8 mouse cellular contexts compared by ENCODE assay signal in the genomic region with DNA sequence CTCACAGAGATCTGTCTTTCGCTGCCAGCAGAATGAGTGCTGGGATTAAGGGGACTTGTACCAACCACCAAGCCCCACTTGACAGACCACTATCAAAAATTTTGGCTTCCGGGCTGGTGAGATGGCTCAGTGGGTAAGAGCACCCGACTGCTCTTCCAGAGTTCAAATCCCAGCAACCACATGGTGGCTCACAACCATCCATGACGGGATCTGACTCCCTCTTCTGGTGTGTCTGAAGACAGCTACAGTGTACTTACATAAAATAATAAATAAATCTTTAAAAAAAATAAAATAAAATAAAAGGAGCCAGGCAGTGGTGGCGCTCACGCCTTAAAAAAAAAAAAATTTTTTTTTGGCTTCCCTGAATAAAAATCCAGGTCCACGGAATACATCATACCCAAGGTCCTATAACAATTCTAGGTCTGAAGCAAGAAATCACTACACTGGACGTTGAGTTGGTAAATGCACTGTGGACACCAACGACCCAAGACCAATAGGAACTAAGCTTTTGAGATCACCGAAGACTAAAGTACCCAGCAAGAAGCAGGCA. TPM values are rescaled to one million over a fixed set of nuclear protein-coding genes. Genes with fewer than 3 reads are reported as not detected.
DNase-seq lines count a peak whose midpoint lies in the region; ATAC-seq and TF ChIP-seq lines count a peak whose summit lies in the region.

No protein-coding gene starts in this region.

- H3K27me3 ChIP-seq in forebrain, embryonic 16.5 days (replicated peaks; ENCODE audit: control insufficient read depth, insufficient read depth, low read length): no peaks in the 10 kb centered on the region
- H3K27me3 ChIP-seq in liver, embryonic 14.5 days (ENCODE audit: control insufficient read depth, insufficient read depth, low read length): peaks cover 11% of the 10 kb centered on the region

- peak overlapping the region; percentile 94 for H3K4me2 ChIP-seq in forebrain, embryonic 16.5 days (ENCODE audit: low read length)
- peak overlapping the region; percentile 66 for H3K4me2 ChIP-seq in liver, embryonic 14.5 days (ENCODE audit: low read depth)

- peak; percentile 1; the same call in 1 of the 2 replicates for ATAC-seq in forebrain, embryonic 16.5 days
- no peak for ATAC-seq in liver, embryonic 14.5 days (ENCODE audit: insufficient read depth)

- 39% methylated on average over 10 of the region's 10 CpGs for WGBS in forebrain, embryonic 16.5 days
- WGBS in liver, embryonic 14.5 days (ENCODE audit: insufficient replicate concordance): 40% methylated on average over 10 of the region's 10 CpGs

- TF ChIP-seq CTCF in liver, embryonic 14.5 days (IDR thresholded peaks at IDR 0.05; ENCODE audit: low read depth): no peak

- DNase-seq in heart, adult 11 months: peak; percentile 74
- no peak for DNase-seq in heart, adult 9 months (ENCODE audit: low spot score in 2 of 2)
- DNase-seq in A20 (ENCODE audit: low read depth, low spot score): peak; percentile 41
- DNase-seq in liver, embryonic 14.5 days (ENCODE audit: low read depth in 3 of 3, low spot score in 3 of 3): no peak
- no peak for DNase-seq in right cerebral cortex, postnatal 14 days
- no peak for DNase-seq in adrenal gland, adult 18-20 months (ENCODE audit: low spot score in 2 of 2)
- no peak for DNase-seq in adrenal gland, postnatal 4 days (ENCODE audit: low spot score in 2 of 2)

- no peak overlapping the region; the same call in 1 of the 2 replicates for H3K27ac ChIP-seq in forebrain, embryonic 16.5 days (ENCODE audit: low read length)
- no peak overlapping the region for H3K27ac ChIP-seq in liver, embryonic 14.5 days

- peaks cover 6% of the 10 kb centered on the region; the same call in 1 of the 2 replicates for H3K4me1 ChIP-seq in forebrain, embryonic 16.5 days (replicated peaks; ENCODE audit: control insufficient read depth, insufficient read depth, low read length)
- H3K4me1 ChIP-seq in liver, embryonic 14.5 days (replicated peaks; ENCODE audit: control insufficient read depth in 2 of 2, insufficient read depth in 2 of 2, low read length in 1 of 2): 0 out of 4 replicates have a peak, but pooled peaks cover 0 to 2% of the 10 kb centered on the region in 2 experiments

- TF ChIP-seq EP300 in liver, embryonic 14.5 days (IDR thresholded peaks at IDR 0.05; ENCODE audit: low read depth): no peak

- H3K4me3 ChIP-seq in forebrain, embryonic 16.5 days (replicated peaks; ENCODE audit: low read length): peak overlapping the region; percentile 82
- H3K4me3 ChIP-seq in liver, embryonic 14.5 days (ENCODE audit: insufficient read depth in 1 of 2, low read depth in 2 of 2, low read length in 2 of 2): peak overlapping the region; percentile 20 to 56; a peak in 2 of 4 replicates

- no peaks in the 10 kb centered on the region for H3K9me3 ChIP-seq in forebrain, embryonic 16.5 days (ENCODE audit: control insufficient read depth, low read length)
- no peaks in the 10 kb centered on the region for H3K9me3 ChIP-seq in liver, embryonic 14.5 days (ENCODE audit: control insufficient read depth, low read length)

- H3K9ac ChIP-seq in forebrain, embryonic 16.5 days (replicated peaks; ENCODE audit: low read depth, low read length): no peak overlapping the region
- H3K9ac ChIP-seq in liver, embryonic 14.5 days (replicated peaks): no peak overlapping the region

- no peaks in the 10 kb centered on the region for H3K36me3 ChIP-seq in forebrain, embryonic 16.5 days (ENCODE audit: control insufficient read depth, insufficient read depth)
- H3K36me3 ChIP-seq in liver, embryonic 14.5 days (replicated peaks; ENCODE audit: control insufficient read depth, insufficient read depth, low read depth): no peaks in the 10 kb centered on the region

RNA-seq across cellular contexts. Expression of gene Zfp964, which starts 0.4 kb away (rescaled TPM):
- polyA plus RNA-seq in forebrain, embryonic 16.5 days (2015; fragmentation: Nextera tagmentation; extraction: Ambion mirVana): 1.9 and 2.6 TPM in 2 replicates
- polyA plus RNA-seq in liver, embryonic 14.5 days (2012; rRNA removed): 0.30 and 0.32 TPM in 2 replicates
- polyA plus RNA-seq in liver, embryonic 14.5 days (2014; fragmentation: Nextera tagmentation; extraction: Ambion mirVana): 0.15 and 0.35 TPM in 2 replicates
- 1 to 10 TPM; 2.7 to 3.0 TPM for total RNA-seq in adrenal gland, adult 18-20 months (2021)
- total RNA-seq in adrenal gland, postnatal 4 days (2021): 1 to 10 TPM; 4.5 to 4.9 TPM

RNA-seq across cellular contexts. Expression of gene Zfp868, which starts 28.5 kb away (rescaled TPM):
- 44.4 and 49.1 TPM in 2 replicates for polyA plus RNA-seq in forebrain, embryonic 16.5 days (2015; fragmentation: Nextera tagmentation; extraction: Ambion mirVana)
- polyA plus RNA-seq in liver, embryonic 14.5 days (2012; rRNA removed): 3.4 and 4.1 TPM in 2 replicates
- polyA plus RNA-seq in liver, embryonic 14.5 days (2014; fragmentation: Nextera tagmentation; extraction: Ambion mirVana): 5.1 and 5.9 TPM in 2 replicates
- total RNA-seq in adrenal gland, adult 18-20 months (2021): 10 to 100 TPM; 11.1 to 13.3 TPM
- 10 to 100 TPM; 21.0 to 21.3 TPM for total RNA-seq in adrenal gland, postnatal 4 days (2021)

RNA-seq across cellular contexts. Expression of gene Zfp869, which starts 56.6 kb away (rescaled TPM):
- 33.5 and 41.5 TPM in 2 replicates for polyA plus RNA-seq in forebrain, embryonic 16.5 days (2015; fragmentation: Nextera tagmentation; extraction: Ambion mirVana)
- polyA plus RNA-seq in liver, embryonic 14.5 days (2012; rRNA removed): 2.7 and 4.9 TPM in 2 replicates
- 10.0 and 12.3 TPM in 2 replicates for polyA plus RNA-seq in liver, embryonic 14.5 days (2014; fragmentation: Nextera tagmentation; extraction: Ambion mirVana)
- 10 to 100 TPM; 20.9 to 26.4 TPM for total RNA-seq in adrenal gland, adult 18-20 months (2021)
- 10 to 100 TPM; 26.8 to 28.3 TPM for total RNA-seq in adrenal gland, postnatal 4 days (2021)

Comparison
In these comparisons a context has a peak if more than half of its experiments do, and no peak if none do; other contexts are left out.
1. DNase-seq: peak in heart, adult 11 months (single experiment) and A20 (single experiment); none in heart, adult 9 months (0 of 2), liver, embryonic 14.5 days (0 of 3), right cerebral cortex, postnatal 14 days (single experiment), adrenal gland, adult 18-20 months (0 of 2) and adrenal gland, postnatal 4 days (0 of 2).